Mouse (Mus musculus) E14TG2a.4 (cell line): ENCODE measurements around the gene Sgtb.

Experiments
- H3K27me3 ChIP-seq: 2 replicates; pipeline ENCODE4 v1.6.1; 2014; ENCODE audit warnings: low read length, control low read depth; ENCODE audit not compliant: insufficient read depth
- H3K36me3 ChIP-seq: 2 replicates; pipeline ENCODE4 v1.6.1; 2014; ENCODE audit warnings: low read length, control low read depth; ENCODE audit not compliant: insufficient read depth
- H3K4me1 ChIP-seq: replicated peaks from 2 replicates; pipeline ENCODE4 v1.6.1; 2014; ENCODE audit warnings: low read depth, low read length, control low read depth
- H3K4me3 ChIP-seq: replicated peaks from 2 replicates; pipeline ENCODE4 v1.5.1; 2014; ENCODE audit warnings: mild to moderate bottlenecking, low read length
- H3K9me3 ChIP-seq: 2 replicates; pipeline ENCODE4 v1.6.1; 2014; ENCODE audit warnings: low read length, control low read depth
- CTCF ChIP-seq: conservative IDR thresholded peaks from 2 replicates; pipeline ENCODE4 v1.5.1; 2014; ENCODE audit warnings: low read length
- NANOG ChIP-seq: IDR thresholded peaks from 2 replicates; pipeline ENCODE4 v1.6.1; 2014; ENCODE audit warnings: borderline replicate concordance, low read length, mixed read lengths
- POU5F1 ChIP-seq: IDR thresholded peaks from 2 replicates; pipeline ENCODE4 v1.6.1; 2014; ENCODE audit warnings: low read length, borderline replicate concordance

The Sgtb gene

GRCm38 (mm10) chr13:104154180-104154579, 44.6 kb downstream of the Sgtb start:
- Histone ChIP-seq H3K27me3 (no peaks in the 10 kb centered on the region), H3K9me3 (no peaks in the 10 kb centered on the region), H3K4me3 (no peak overlapping the region), H3K4me1 (no peaks in the 10 kb centered on the region), H3K36me3 (peaks cover 76% of the 10 kb centered on the region)
- TF ChIP-seq NANOG (no peak), POU5F1 (no peak), CTCF (no peak)

- H3K4me1 ChIP-seq, result no peaks in the 10 kb centered on the region
Observed at GRCm38 (mm10) chr13:104155106-104155505, 45.6 kb downstream of the Sgtb start.

GRCm38 (mm10) chr13:104155686-104156085, 46.1 kb downstream of the Sgtb start:
- H3K9me3 ChIP-seq, result no peaks in the 10 kb centered on the region
- H3K4me3 ChIP-seq, result no peak overlapping the region
- H3K27me3 ChIP-seq, result no peaks in the 10 kb centered on the region
- no peaks in the 10 kb centered on the region for H3K4me1 ChIP-seq
- peaks cover 77% of the 10 kb centered on the region for H3K36me3 ChIP-seq
- TF ChIP-seq NANOG, result no peak
- no peak for TF ChIP-seq CTCF
- TF ChIP-seq POU5F1, result no peak

More at GRCm38 (mm10) chr13:104155106-104155505, 45.6 kb downstream of the Sgtb start:
- TF ChIP-seq CTCF (no peak), POU5F1 (no peak), NANOG (no peak)
- H3K4me3 ChIP-seq, result no peak overlapping the region
- H3K36me3 ChIP-seq, result peaks cover 77% of the 10 kb centered on the region
- no peaks in the 10 kb centered on the region for H3K9me3 ChIP-seq
- no peaks in the 10 kb centered on the region for H3K27me3 ChIP-seq

- no peaks in the 10 kb centered on the region for H3K27me3 ChIP-seq
- peaks cover 55% of the 10 kb centered on the region for H3K36me3 ChIP-seq
- H3K9me3 ChIP-seq, result no peaks in the 10 kb centered on the region
- TF ChIP-seq CTCF (no peak), NANOG (no peak), POU5F1 (no peak)
- H3K4me1 ChIP-seq, result peaks cover 36% of the 10 kb centered on the region
- no peak overlapping the region for H3K4me3 ChIP-seq
Observed at GRCm38 (mm10) chr13:104171711-104172110, 62.2 kb downstream of the Sgtb start.

GRCm38 (mm10) chr13:104172498-104172897, 63.0 kb downstream of the Sgtb start:
- Histone ChIP-seq H3K4me3 (no peak overlapping the region), H3K4me1 (peaks cover 43% of the 10 kb centered on the region), H3K27me3 (no peaks in the 10 kb centered on the region), H3K36me3 (peaks cover 48% of the 10 kb centered on the region), H3K9me3 (no peaks in the 10 kb centered on the region)
- TF ChIP-seq POU5F1, result no peak
- TF ChIP-seq CTCF, result no peak
- TF ChIP-seq NANOG, result no peak

- Histone ChIP-seq H3K9me3 (no peaks in the 10 kb centered on the region), H3K4me3 (peak overlapping the region; percentile 93), H3K27me3 (no peaks in the 10 kb centered on the region), H3K36me3 (peaks cover 38% of the 10 kb centered on the region), H3K4me1 (peaks cover 48% of the 10 kb centered on the region)
- TF ChIP-seq POU5F1 (no peak), CTCF (no peak)
Observed at GRCm38 (mm10) chr13:104176874-104177273, 67.3 kb downstream of the Sgtb start.

- no peaks in the 10 kb centered on the region for H3K9me3 ChIP-seq
- no peak for TF ChIP-seq CTCF
- no peak for TF ChIP-seq NANOG
- no peak for TF ChIP-seq POU5F1
- H3K4me3 ChIP-seq, result peak within 1 kb of the TSS; percentile 93
- peaks cover 36% of the 10 kb centered on the region for H3K36me3 ChIP-seq
- H3K4me1 ChIP-seq, result peaks cover 36% of the 10 kb centered on the region
- no peaks in the 10 kb centered on the region for H3K27me3 ChIP-seq
Observed at GRCm38 (mm10) chr13:104177796-104178649, 68.5 kb downstream of the Sgtb start, which contains the start of gene Trappc13. TSS of gene Trappc13 (minus strand) at chr13:104178469.

GRCm38 (mm10) chr13:104178650-104179121, 69.1 kb downstream of the Sgtb start, which contains the start of gene Trim23:
TSS of gene Trim23 (plus strand) at chr13:104178797.
- TF ChIP-seq NANOG (no peak), POU5F1 (no peak), CTCF (no peak)
- H3K36me3 ChIP-seq, result peaks cover 33% of the 10 kb centered on the region
- H3K4me3 ChIP-seq, result peak within 1 kb of the TSS; percentile 93
- peaks cover 36% of the 10 kb centered on the region for H3K4me1 ChIP-seq
- no peaks in the 10 kb centered on the region for H3K27me3 ChIP-seq
- no peaks in the 10 kb centered on the region for H3K9me3 ChIP-seq

GRCm38 (mm10) chr13:104179176-104179888, 69.8 kb downstream of the Sgtb start:
- H3K27me3 ChIP-seq, result no peaks in the 10 kb centered on the region
- H3K9me3 ChIP-seq, result no peaks in the 10 kb centered on the region
- peaks cover 35% of the 10 kb centered on the region for H3K4me1 ChIP-seq
- H3K36me3 ChIP-seq, result peaks cover 30% of the 10 kb centered on the region
- peak overlapping the region; percentile 93 for H3K4me3 ChIP-seq
- TF ChIP-seq POU5F1 (no peak), NANOG (no peak), CTCF (no peak)
